ENCODE assay signal across 18 mouse cellular contexts in the genomic region with DNA sequence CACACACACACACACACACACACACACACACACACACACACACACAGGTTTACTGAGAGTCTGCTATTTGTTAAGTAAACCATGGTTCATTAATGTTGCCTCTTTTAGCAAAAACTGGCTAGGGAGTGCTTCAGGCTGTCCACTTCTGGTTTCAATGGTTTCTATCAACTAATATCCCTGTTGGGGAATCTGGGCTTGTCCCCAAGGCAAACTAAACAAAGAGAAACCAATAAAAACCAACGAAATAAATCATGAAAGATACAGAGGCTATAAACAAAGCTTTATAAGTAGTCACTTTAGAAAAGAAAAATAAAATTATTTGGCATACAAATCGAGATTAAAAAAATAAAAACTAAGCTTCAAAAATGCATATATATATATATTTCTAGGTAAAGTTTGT. TPM values are rescaled to one million over a fixed set of nuclear protein-coding genes. Genes with fewer than 3 reads are reported as not detected.
A peak's percentile ranks its signal among the peaks of the same experiment; 100 is the strongest.
DNase-seq lines count a peak whose midpoint lies in the region; ATAC-seq and TF ChIP-seq lines count a peak whose summit lies in the region.
"Had no signal": no experiment of that assay in that cellular context is flagged by ENCODE, and none has a peak within 500 bp of the region (broad histone marks: within the 10 kb centered on the region; RNA-seq: fewer than 3 reads in every experiment).

No protein-coding gene starts in this region.

- no peaks in the 10 kb centered on the region for H3K27me3 ChIP-seq in kidney, adult 2 months (replicated peaks; ENCODE audit: control insufficient read depth, insufficient read depth, low read length)
- H3K27me3 ChIP-seq in kidney, embryonic 16.5 days (ENCODE audit: insufficient read depth, low read length): no peaks in the 10 kb centered on the region
- H3K27me3 ChIP-seq: embryonic facial prominence, embryonic 15.5 days; heart, embryonic 15.5 days; hindbrain, embryonic 12.5 days had no signal

- no peaks in the 10 kb centered on the region for H3K9me3 ChIP-seq in kidney, embryonic 16.5 days (ENCODE audit: low read length)
- H3K9me3 ChIP-seq: embryonic facial prominence, embryonic 15.5 days; forebrain, embryonic 10.5 days; heart, embryonic 15.5 days; hindbrain, embryonic 12.5 days had no signal

- no peak for TF ChIP-seq CTCF in kidney, adult 2 months (conservative IDR thresholded peaks at IDR 0.05; ENCODE audit: insufficient read depth, insufficient read length, low read depth, low read length)

- no peak overlapping the region for H3K4me3 ChIP-seq in kidney, adult 2 months (ENCODE audit: insufficient read depth, low read depth, low read length)
- no peak overlapping the region for H3K4me3 ChIP-seq in kidney, embryonic 16.5 days (ENCODE audit: low read length)
- H3K4me3 ChIP-seq: embryonic facial prominence, embryonic 15.5 days; erythroblast, embryonic 14.5 days; forebrain, embryonic 10.5 days; heart, embryonic 15.5 days; hindbrain, embryonic 12.5 days had no signal

- peak; percentile 51 for DNase-seq in kidney, adult 2 months
- no peak for DNase-seq in kidney, adult 8-10 months
- DNase-seq in kidney, postnatal 10 days: no peak
- DNase-seq in lung, postnatal 10 days: peak; percentile 49
- DNase-seq in lung, postnatal 4 days: no peak
- DNase-seq: adrenal gland, adult 8-10 months; adrenal gland, postnatal 36 days; cerebellum, adult 8-10 months; cerebellum, postnatal 14 days; embryo, embryonic 11 days had no signal

- no peak overlapping the region for H3K27ac ChIP-seq in kidney, adult 2 months (ENCODE audit: insufficient read depth, low read depth, low read length)
- H3K27ac ChIP-seq in kidney, embryonic 16.5 days (ENCODE audit: low read length): peak overlapping the region; percentile 67; the same call in 1 of the 2 replicates
- H3K27ac ChIP-seq: embryonic facial prominence, embryonic 15.5 days; forebrain, embryonic 10.5 days; hindbrain, embryonic 12.5 days had no signal

- no peak overlapping the region for H3K9ac ChIP-seq in kidney, embryonic 16.5 days (replicated peaks; ENCODE audit: low read length)
- H3K9ac ChIP-seq: embryonic facial prominence, embryonic 15.5 days; heart, embryonic 15.5 days; hindbrain, embryonic 12.5 days had no signal

- 63% methylated on average over 2 of the region's 2 CpGs for WGBS in kidney, adult 2 months
- WGBS in kidney, embryonic 16.5 days: 60% methylated on average over 2 of the region's 2 CpGs

- no peaks in the 10 kb centered on the region for H3K36me3 ChIP-seq in kidney, adult 2 months (ENCODE audit: control insufficient read depth, insufficient read depth, low read length)
- H3K36me3 ChIP-seq in kidney, embryonic 16.5 days (ENCODE audit: insufficient read depth, low read length): no peaks in the 10 kb centered on the region
- H3K36me3 ChIP-seq: embryonic facial prominence, embryonic 15.5 days; forebrain, embryonic 10.5 days; heart, embryonic 15.5 days; hindbrain, embryonic 12.5 days had no signal

- no peak overlapping the region for H3K4me2 ChIP-seq in kidney, embryonic 16.5 days (replicated peaks; ENCODE audit: low read depth, low read length)
- H3K4me2 ChIP-seq: hindbrain, embryonic 12.5 days had no signal

- no peak for ATAC-seq in kidney, embryonic 16.5 days (ENCODE audit: low FRiP score, low TSS enrichment)
- ATAC-seq: forebrain, embryonic 14.5 days; hindbrain, embryonic 16.5 days had no signal

- 0 out of 2 replicates have a peak, but pooled peaks cover 2% of the 10 kb centered on the region for H3K4me1 ChIP-seq in kidney, adult 2 months (ENCODE audit: control insufficient read depth, insufficient read depth, low read length)
- H3K4me1 ChIP-seq in kidney, embryonic 16.5 days (ENCODE audit: insufficient read depth, low read length): peaks cover 5% of the 10 kb centered on the region; the same call in 1 of the 2 replicates
- H3K4me1 ChIP-seq: embryonic facial prominence, embryonic 15.5 days; hindbrain, embryonic 12.5 days had no signal

- TF ChIP-seq POLR2A in kidney, adult 2 months (IDR thresholded peaks at IDR 0.05; ENCODE audit: low read depth, low read length): no peak

RNA-seq across cellular contexts. Expression of gene Filip1l, which starts 39.6 kb away (rescaled TPM):
- 4.9 and 6.9 TPM in 2 replicates for polyA plus RNA-seq in kidney, adult 2 months (2012; rRNA removed)
- 27.7 and 28.1 TPM in 2 replicates for polyA plus RNA-seq in kidney, embryonic 16.5 days (2015; fragmentation: Nextera tagmentation; extraction: Ambion mirVana)
- polyA plus RNA-seq: erythroblast, embryonic 14.5 days had no signal

Comparison
In these comparisons a context has a peak if more than half of its experiments do, and no peak if none do; other contexts are left out.
1. DNase-seq: peak in kidney, adult 2 months (single experiment) and lung, postnatal 10 days (single experiment); none in kidney, adult 8-10 months (0 of 2), kidney, postnatal 10 days (single experiment) and lung, postnatal 4 days (0 of 2).